Mouse (Mus musculus): ENCODE data around the gene Usp2. TPM values are rescaled to one million over a fixed set of nuclear protein-coding genes. Genes with fewer than 3 reads are reported as not detected.

The Usp2 gene
- polyA plus RNA-seq (2015; fragmentation: Illumina TruSeq; extraction: RNeasy Lipid Tissue Mini Kit (QIAGEN cat#74804); ENCODE audit: low read depth, low replicate concordance) = 41.5 TPM

GRCm38 (mm10) chr9:44066785-44067225 is at the start of gene Usp2:
Gene Usp2 (plus strand): TSS chr9:44067021.

GRCm38 (mm10) chr9:44042836-44043707 is 23.7 kb upstream of the Usp2 start, which contains the start of gene Thy1:
Gene Thy1 (plus strand): TSS chr9:44043384.

DNA sequence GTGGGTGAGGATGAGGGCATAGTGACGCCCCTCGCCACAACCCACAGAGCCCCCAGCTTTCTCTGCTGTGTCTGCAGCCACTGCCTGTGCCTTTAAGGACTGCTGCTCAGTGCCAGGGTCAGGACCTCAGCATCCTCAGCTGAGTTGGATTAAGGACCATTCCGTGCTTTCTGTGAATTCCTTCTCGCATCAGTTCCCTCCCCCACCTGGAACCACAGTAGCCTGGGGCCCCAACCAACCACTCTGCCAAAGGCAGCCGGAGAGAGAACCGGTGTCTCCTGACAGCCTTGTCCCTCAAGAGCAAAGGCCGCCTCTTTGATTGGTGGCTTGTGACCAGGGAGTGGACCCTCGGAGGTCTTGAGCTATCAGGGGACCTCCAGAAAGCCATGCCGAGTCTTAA is 34.7 kb downstream of the Usp2 start, which contains the start of gene Mfrp:
Mfrp (plus strand) TSS at position 240 of the 400 bp plus-strand sequence.

DNA sequence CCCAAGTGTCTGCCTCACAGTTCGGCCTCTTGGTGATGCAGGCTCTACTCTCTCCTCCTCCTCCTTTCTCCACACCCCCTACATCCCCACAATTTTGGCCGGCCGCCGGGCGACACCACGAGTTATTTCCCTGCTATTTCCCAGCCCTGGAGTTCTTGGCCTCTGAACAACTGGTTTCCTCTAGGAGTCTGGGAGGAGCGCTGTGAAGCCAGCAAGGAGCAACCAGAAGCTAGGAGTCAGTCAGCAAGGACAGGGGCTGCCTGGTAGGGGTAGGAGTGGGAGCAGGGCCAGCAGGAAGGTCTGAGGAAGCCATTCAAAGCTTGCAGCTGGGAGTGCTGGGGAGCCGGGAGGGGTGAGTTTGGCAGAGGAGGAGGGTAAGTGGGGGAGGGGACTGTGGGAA is 40.3 kb downstream of the Usp2 start, which contains the start of gene C1qtnf5:
C1qtnf5 (plus strand) TSS at position 136 of the 400 bp plus-strand sequence.

DNA sequence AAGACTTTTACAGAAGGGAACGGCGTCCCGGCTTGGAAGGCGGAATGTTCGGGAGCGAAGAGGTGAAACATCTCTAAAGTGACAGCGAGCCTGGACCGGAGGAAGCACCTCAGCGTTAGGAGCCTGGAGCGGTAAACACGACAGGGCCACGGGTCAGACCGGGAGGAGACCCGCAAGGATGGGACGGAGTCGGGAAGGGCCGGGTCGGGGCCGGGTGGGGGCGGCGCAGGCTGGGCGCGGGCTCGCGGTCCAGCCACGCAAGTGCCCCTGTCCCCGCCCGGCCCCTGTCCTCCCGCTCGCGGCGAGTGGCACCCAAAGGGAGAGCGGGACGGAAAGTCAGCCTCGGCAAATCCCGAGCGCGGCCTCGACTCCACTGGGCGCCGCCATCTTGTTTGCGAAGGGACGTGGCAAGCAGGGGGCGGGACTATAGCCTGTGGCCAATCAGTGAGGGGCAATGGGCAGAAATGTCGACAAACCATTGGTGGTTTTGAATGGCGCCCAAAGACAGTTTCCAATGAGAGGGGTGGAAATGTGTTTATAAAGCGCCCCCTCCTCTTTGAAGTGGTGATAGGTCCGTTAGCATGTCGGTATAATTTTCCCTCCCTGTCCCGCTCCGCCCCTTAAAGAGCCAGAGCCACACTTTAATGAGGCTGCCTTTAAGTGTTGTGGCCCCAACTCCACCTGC is 46.4 kb downstream of the Usp2 start, which contains the start of the genes Gm49380 and Rnf26:
Gm49380 (minus strand) TSS at position 396 of the 685 bp plus-strand sequence.
Rnf26 (minus strand) TSS at position 413 of the 685 bp plus-strand sequence.

DNA sequence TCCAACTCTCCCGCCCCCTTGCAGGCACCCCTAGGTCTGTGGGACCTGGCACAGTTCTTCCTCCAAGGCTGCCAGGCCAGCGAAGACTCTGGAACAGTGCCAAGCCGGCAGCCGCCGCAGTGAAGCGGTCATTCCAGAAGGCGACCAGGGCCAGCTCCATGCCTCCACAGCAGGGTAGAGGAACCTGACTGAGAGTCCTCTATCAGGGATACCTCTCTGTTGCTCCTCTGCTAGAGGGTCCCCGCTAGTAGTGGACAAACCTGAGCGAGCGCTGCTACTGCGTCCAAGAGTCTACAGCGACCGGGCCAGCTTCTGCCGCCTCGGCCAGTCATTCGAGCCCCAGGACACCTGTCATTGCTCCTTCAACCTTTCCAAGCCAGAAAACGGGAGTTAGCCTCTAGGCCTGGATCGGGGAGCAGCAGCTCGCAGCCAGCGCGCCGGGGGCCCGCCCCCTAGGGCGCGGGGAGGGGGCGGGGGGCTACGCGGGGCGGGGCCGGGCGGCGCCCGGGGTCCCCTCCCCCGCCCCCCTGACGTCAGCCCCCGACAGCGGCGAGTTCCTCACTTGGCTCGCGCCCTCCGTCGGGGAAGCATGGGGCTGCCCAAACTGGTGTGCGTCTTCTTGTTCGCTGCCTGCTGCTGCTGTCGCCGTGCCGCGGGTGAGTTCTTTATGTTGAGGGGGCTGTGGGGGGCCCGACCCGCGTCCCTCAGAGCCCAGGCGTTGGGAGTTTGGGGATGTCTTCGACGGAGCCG is 67.5 kb downstream of the Usp2 start, which contains the start of gene Mcam:
Mcam (plus strand) TSS at position 369 of the 750 bp plus-strand sequence.

Other genes starting within 250 kb of the Usp2 start
- gene Thy1, start 23.6 kb upstream of the Usp2 start, polyA plus RNA-seq (2015; fragmentation: Illumina TruSeq; extraction: RNeasy Lipid Tissue Mini Kit (QIAGEN cat#74804); ENCODE audit: low read depth, low replicate concordance) = 1,192 TPM
- 6.8 TPM for gene Mfrp, start 34.7 kb downstream of the Usp2 start, polyA plus RNA-seq (2015; fragmentation: Illumina TruSeq; extraction: RNeasy Lipid Tissue Mini Kit (QIAGEN cat#74804); ENCODE audit: low read depth, low replicate concordance)
- 23.8 TPM for gene C1qtnf5, start 40.2 kb downstream of the Usp2 start, polyA plus RNA-seq (2015; fragmentation: Illumina TruSeq; extraction: RNeasy Lipid Tissue Mini Kit (QIAGEN cat#74804); ENCODE audit: low read depth, low replicate concordance)
- gene Gm49380, start 46.5 kb downstream of the Usp2 start, polyA plus RNA-seq (2015; fragmentation: Illumina TruSeq; extraction: RNeasy Lipid Tissue Mini Kit (QIAGEN cat#74804); ENCODE audit: low read depth, low replicate concordance) = 0.40 TPM
- 23.6 TPM for gene Rnf26, start 46.5 kb downstream of the Usp2 start, polyA plus RNA-seq (2015; fragmentation: Illumina TruSeq; extraction: RNeasy Lipid Tissue Mini Kit (QIAGEN cat#74804); ENCODE audit: low read depth, low replicate concordance)
- 22.9 TPM for gene Mcam, start 67.4 kb downstream of the Usp2 start, polyA plus RNA-seq (2015; fragmentation: Illumina TruSeq; extraction: RNeasy Lipid Tissue Mini Kit (QIAGEN cat#74804); ENCODE audit: low read depth, low replicate concordance)
- gene Cbl, start 167.0 kb downstream of the Usp2 start, polyA plus RNA-seq (2015; fragmentation: Illumina TruSeq; extraction: RNeasy Lipid Tissue Mini Kit (QIAGEN cat#74804); ENCODE audit: low read depth, low replicate concordance) = 20.5 TPM
- gene Ccdc153, start 173.7 kb downstream of the Usp2 start, polyA plus RNA-seq (2015; fragmentation: Illumina TruSeq; extraction: RNeasy Lipid Tissue Mini Kit (QIAGEN cat#74804); ENCODE audit: low read depth, low replicate concordance) = 21.0 TPM
- gene Pdzd3, start 184.4 kb downstream of the Usp2 start, polyA plus RNA-seq (2015; fragmentation: Illumina TruSeq; extraction: RNeasy Lipid Tissue Mini Kit (QIAGEN cat#74804); ENCODE audit: low read depth, low replicate concordance) = 0.67 TPM
- gene Nlrx1, start 201.6 kb downstream of the Usp2 start, polyA plus RNA-seq (2015; fragmentation: Illumina TruSeq; extraction: RNeasy Lipid Tissue Mini Kit (QIAGEN cat#74804); ENCODE audit: low read depth, low replicate concordance) = 5.8 TPM
- 43.6 TPM for gene Abcg4, start 221.6 kb downstream of the Usp2 start, polyA plus RNA-seq (2015; fragmentation: Illumina TruSeq; extraction: RNeasy Lipid Tissue Mini Kit (QIAGEN cat#74804); ENCODE audit: low read depth, low replicate concordance)
- 14.6 TPM for gene Hinfp, start 238.7 kb downstream of the Usp2 start, polyA plus RNA-seq (2015; fragmentation: Illumina TruSeq; extraction: RNeasy Lipid Tissue Mini Kit (QIAGEN cat#74804); ENCODE audit: low read depth, low replicate concordance)

Data from brain, adult 10 weeks (tissue).